In genomic region chr2:165880501-165881182, GRCm38 (mm10) we compare ENCODE assay signal across 8 mouse cellular contexts. TPM values are rescaled to one million over a fixed set of nuclear protein-coding genes. Genes with fewer than 3 reads are reported as not detected.
A peak's percentile ranks its signal among the peaks of the same experiment; 100 is the strongest.
DNase-seq lines count a peak whose midpoint lies in the region; ATAC-seq and TF ChIP-seq lines count a peak whose summit lies in the region.

No protein-coding gene starts in this region.

- WGBS in spleen, adult 2 months, result 79% methylated on average over 15 of the region's 15 CpGs
- WGBS in embryonic facial prominence, embryonic 11.5 days, result 12% methylated on average over 14 of the region's 15 CpGs
- 7% methylated on average over 15 of the region's 15 CpGs for WGBS in heart, embryonic 12.5 days
- WGBS in kidney, embryonic 14.5 days, result 9% methylated on average over 15 of the region's 15 CpGs
- WGBS in lung, embryonic 14.5 days, result 11% methylated on average over 15 of the region's 15 CpGs
- 16% methylated on average over 15 of the region's 15 CpGs for WGBS in small intestine, adult 2 months

- H3K27ac ChIP-seq in spleen, adult 2 months (ENCODE audit: insufficient read depth, low read length), result peak overlapping the region; percentile 41
- peak overlapping the region; percentile 78 for H3K27ac ChIP-seq in embryonic facial prominence, embryonic 11.5 days (replicated peaks; ENCODE audit: low read depth, low read length)
- H3K27ac ChIP-seq in heart, embryonic 12.5 days (ENCODE audit: poor library complexity, severe bottlenecking), result peak overlapping the region; percentile 100
- H3K27ac ChIP-seq in kidney, embryonic 14.5 days (ENCODE audit: low read depth, low read length), result peak overlapping the region; percentile 100
- peak overlapping the region; percentile 100 for H3K27ac ChIP-seq in lung, embryonic 14.5 days (ENCODE audit: low read depth)
- H3K27ac ChIP-seq in small intestine, adult 2 months (ENCODE audit: insufficient read depth, low read depth, low read length), result peak overlapping the region; percentile 66

- TF ChIP-seq CTCF in spleen, adult 2 months (IDR thresholded peaks at IDR 0.05; ENCODE audit: extremely low read depth, insufficient read depth, insufficient read length, insufficient replicate concordance), result no peak
- no peak for TF ChIP-seq CTCF in lung, embryonic 14.5 days (IDR thresholded peaks at IDR 0.05; ENCODE audit: low read depth)
- no peak for TF ChIP-seq CTCF in small intestine, adult 2 months (IDR thresholded peaks at IDR 0.05; ENCODE audit: extremely low read depth, insufficient read length, insufficient replicate concordance, low read depth, low read length)

- H3K27me3 ChIP-seq in spleen, adult 2 months (ENCODE audit: control insufficient read depth, insufficient read depth, low read length), result no peaks in the 10 kb centered on the region
- H3K27me3 ChIP-seq in embryonic facial prominence, embryonic 11.5 days (ENCODE audit: control insufficient read depth, insufficient read depth, low read length), result no peaks in the 10 kb centered on the region
- H3K27me3 ChIP-seq in heart, embryonic 12.5 days (replicated peaks), result no peaks in the 10 kb centered on the region
- no peaks in the 10 kb centered on the region for H3K27me3 ChIP-seq in kidney, embryonic 14.5 days (ENCODE audit: control insufficient read depth, insufficient read depth, low read length)
- no peaks in the 10 kb centered on the region for H3K27me3 ChIP-seq in lung, embryonic 14.5 days (ENCODE audit: insufficient read depth, low read length)
- no peaks in the 10 kb centered on the region for H3K27me3 ChIP-seq in small intestine, adult 2 months (ENCODE audit: control insufficient read depth, insufficient read depth, low read length)

- no peak for DNase-seq in spleen, adult 2 months (ENCODE audit: low read depth in 1 of 2, low spot score in 2 of 2)
- no peak for DNase-seq in spleen, postnatal 14 days (ENCODE audit: low spot score in 2 of 2)
- DNase-seq in embryonic facial prominence, embryonic 11.5 days (ENCODE audit: low spot score), result peak; percentile 58
- peak; percentile 64 for DNase-seq in lung, embryonic 14.5 days

- H3K9ac ChIP-seq in embryonic facial prominence, embryonic 11.5 days (replicated peaks; ENCODE audit: low read length), result peak overlapping the region; percentile 57
- peak overlapping the region; percentile 63 for H3K9ac ChIP-seq in heart, embryonic 12.5 days
- H3K9ac ChIP-seq in kidney, embryonic 14.5 days (ENCODE audit: low read depth, low read length), result peak overlapping the region; percentile 79
- H3K9ac ChIP-seq in lung, embryonic 14.5 days, result peak overlapping the region; percentile 44

- ATAC-seq in embryonic facial prominence, embryonic 11.5 days (replicated peaks; ENCODE audit: insufficient number of reproducible peaks, low FRiP score, low TSS enrichment, low read depth), result no peak
- ATAC-seq in heart, embryonic 12.5 days (ENCODE audit: insufficient number of reproducible peaks, low FRiP score), result no peak
- no peak for ATAC-seq in kidney, embryonic 14.5 days (ENCODE audit: low FRiP score, low TSS enrichment)
- ATAC-seq in lung, embryonic 14.5 days (ENCODE audit: insufficient read depth), result no peak
- ATAC-seq in activated CD4-positive, CD25-positive, alpha-beta regulatory T cell, adult 4 months, result no peak

- H3K4me2 ChIP-seq in embryonic facial prominence, embryonic 11.5 days (ENCODE audit: low read depth, low read length), result peak overlapping the region; percentile 36
- H3K4me2 ChIP-seq in heart, embryonic 12.5 days, result peak overlapping the region; percentile 56
- H3K4me2 ChIP-seq in kidney, embryonic 14.5 days (replicated peaks; ENCODE audit: low read depth, low read length), result peak overlapping the region; percentile 76
- H3K4me2 ChIP-seq in lung, embryonic 14.5 days, result peak overlapping the region; percentile 75

- TF ChIP-seq POLR2A in spleen, adult 2 months (IDR thresholded peaks at IDR 0.05; ENCODE audit: low read depth, low read length), result no peak
- no peak for TF ChIP-seq POLR2A in small intestine, adult 2 months (IDR thresholded peaks at IDR 0.05; ENCODE audit: low read depth, low read length)

- H3K9me3 ChIP-seq in embryonic facial prominence, embryonic 11.5 days (replicated peaks; ENCODE audit: control insufficient read depth, low read length), result no peaks in the 10 kb centered on the region
- H3K9me3 ChIP-seq in heart, embryonic 12.5 days (replicated peaks), result no peaks in the 10 kb centered on the region
- H3K9me3 ChIP-seq in kidney, embryonic 14.5 days (ENCODE audit: control insufficient read depth, low read length), result no peaks in the 10 kb centered on the region
- no peaks in the 10 kb centered on the region for H3K9me3 ChIP-seq in lung, embryonic 14.5 days (ENCODE audit: low read depth, low read length)

- peaks cover 5% of the 10 kb centered on the region for H3K36me3 ChIP-seq in spleen, adult 2 months (ENCODE audit: control insufficient read depth, insufficient read depth, low read length)
- H3K36me3 ChIP-seq in embryonic facial prominence, embryonic 11.5 days (replicated peaks; ENCODE audit: control insufficient read depth, insufficient read depth, low read depth, low read length), result no peaks in the 10 kb centered on the region
- H3K36me3 ChIP-seq in heart, embryonic 12.5 days, result 0 out of 2 replicates have a peak, but pooled peaks cover under 1% of the 10 kb centered on the region
- H3K36me3 ChIP-seq in kidney, embryonic 14.5 days (ENCODE audit: control insufficient read depth, insufficient read depth, low read length), result peaks cover 4% of the 10 kb centered on the region; the same call in 1 of the 2 replicates
- peaks cover 26% of the 10 kb centered on the region for H3K36me3 ChIP-seq in lung, embryonic 14.5 days (ENCODE audit: insufficient read depth)
- H3K36me3 ChIP-seq in small intestine, adult 2 months (ENCODE audit: control insufficient read depth, insufficient read depth, low read length), result peaks cover 6% of the 10 kb centered on the region

- no peak overlapping the region for H3K4me3 ChIP-seq in spleen, adult 2 months (ENCODE audit: extremely low read depth, insufficient read depth, insufficient read length)
- H3K4me3 ChIP-seq in embryonic facial prominence, embryonic 11.5 days (ENCODE audit: low read depth, low read length), result 0 out of 2 replicates have a peak overlapping the region, but pooled peaks have one; percentile 12
- H3K4me3 ChIP-seq in heart, embryonic 12.5 days, result peak overlapping the region; percentile 0; the same call in 1 of the 2 replicates
- peak overlapping the region; percentile 21; the same call in 1 of the 2 replicates for H3K4me3 ChIP-seq in kidney, embryonic 14.5 days (ENCODE audit: low read length)
- H3K4me3 ChIP-seq in lung, embryonic 14.5 days (ENCODE audit: low read depth, low read length), result peak overlapping the region; percentile 13
- H3K4me3 ChIP-seq in small intestine, adult 2 months (ENCODE audit: low read depth, low read length), result peak overlapping the region; percentile 0; the same call in 1 of the 2 replicates

- H3K4me1 ChIP-seq in spleen, adult 2 months (ENCODE audit: control insufficient read depth, insufficient read depth, insufficient read length), result peaks cover 40% of the 10 kb centered on the region
- H3K4me1 ChIP-seq in embryonic facial prominence, embryonic 11.5 days (ENCODE audit: control insufficient read depth, insufficient read depth, low read length), result peaks cover 55% of the 10 kb centered on the region
- peaks cover 97% of the 10 kb centered on the region for H3K4me1 ChIP-seq in heart, embryonic 12.5 days (replicated peaks)
- H3K4me1 ChIP-seq in kidney, embryonic 14.5 days (ENCODE audit: control insufficient read depth, insufficient read depth, low read length), result peaks cover 94% of the 10 kb centered on the region
- H3K4me1 ChIP-seq in lung, embryonic 14.5 days (ENCODE audit: insufficient read depth), result peaks cover 84% of the 10 kb centered on the region
- H3K4me1 ChIP-seq in small intestine, adult 2 months (ENCODE audit: control insufficient read depth, insufficient read depth, insufficient read length, low read length), result peaks cover 62% of the 10 kb centered on the region

RNA-seq across cellular contexts. Expression of gene Zmynd8, which starts 18.2 kb away (rescaled TPM):
- polyA plus RNA-seq in spleen, adult 2 months (2012; rRNA removed), result 25.0 and 25.4 TPM in 2 replicates
- 36.1 and 36.8 TPM in 2 replicates for polyA plus RNA-seq in embryonic facial prominence, embryonic 11.5 days (2014; fragmentation: Nextera tagmentation; extraction: Ambion mirVana)
- polyA plus RNA-seq in heart, embryonic 12.5 days (2016; fragmentation: Nextera tagmentation; extraction: Ambion mirVana), result 44.7 and 48.0 TPM in 2 replicates
- 44.3 and 61.1 TPM in 2 replicates for polyA plus RNA-seq in kidney, embryonic 14.5 days (2014; fragmentation: Nextera tagmentation; extraction: Ambion mirVana)
- polyA plus RNA-seq in lung, embryonic 14.5 days (2014; fragmentation: Nextera tagmentation; extraction: Ambion mirVana), result 40.5 and 46.0 TPM in 2 replicates
- 9.7 and 17.4 TPM in 2 replicates for polyA plus RNA-seq in small intestine, adult 2 months (2012; rRNA removed)
- polyA plus RNA-seq in activated CD4-positive, CD25-positive, alpha-beta regulatory T cell, adult 4 months (2017; shearing (Covaris generic)), result 10 to 100 TPM; 41.1 to 48.5 TPM

Comparison
In these comparisons a context has a peak if more than half of its experiments do, and no peak if none do; other contexts are left out.
1. DNase-seq: peak in embryonic facial prominence, embryonic 11.5 days (single experiment) and lung, embryonic 14.5 days (single experiment); none in spleen, adult 2 months (0 of 2) and spleen, postnatal 14 days (0 of 2).
2. H3K27ac ChIP-seq: peak in every context shown above with its lines; median percentile 100 in heart, embryonic 12.5 days; 100 in kidney, embryonic 14.5 days; 100 in lung, embryonic 14.5 days; 78 in embryonic facial prominence, embryonic 11.5 days; 66 in small intestine, adult 2 months; 41 in spleen, adult 2 months.
3. Peak in every context shown above with its lines, with median percentiles within 50 percentile points of each other: H3K4me2 ChIP-seq and H3K9ac ChIP-seq.